Mouse (Mus musculus) midbrain, embryonic 12.5 days (tissue): ENCODE measurements around the gene Defb30. TPM values are rescaled to one million over a fixed set of nuclear protein-coding genes. Genes with fewer than 3 reads are reported as not detected.

Source experiments
- ATAC-seq: fragments of 200-750 bp; cut with Nextera tagmentation; 2 replicates; pipeline ENCODE4 v1.8.0; 2017; ENCODE audit warnings: low read depth, moderate TSS enrichment, moderate library complexity; ENCODE audit not compliant: low FRiP score
- H3K27ac ChIP-seq: fragments of 300-500 bp; sonication (generic); replicated peaks from 2 replicates; pipeline ENCODE4 v1.5.1; 2016; ENCODE audit warnings: mild to moderate bottlenecking
- H3K27me3 ChIP-seq: fragments of 300-500 bp; sonication (generic); 2 replicates; pipeline ENCODE4 v1.6.1; 2016; ENCODE audit warnings: mild to moderate bottlenecking
- H3K36me3 ChIP-seq: fragments of 300-500 bp; sonication (generic); 2 replicates; pipeline ENCODE4 v1.6.1; 2016
- H3K4me1 ChIP-seq: fragments of 300-500 bp; sonication (generic); 2 replicates; pipeline ENCODE4 v1.6.1; 2016
- H3K4me2 ChIP-seq: fragments of 300-500 bp; sonication (generic); replicated peaks from 2 replicates; pipeline ENCODE4 v1.6.1; 2016; ENCODE audit warnings: mild to moderate bottlenecking, moderate library complexity
- H3K4me3 ChIP-seq: fragments of 300-500 bp; sonication (generic); 2 replicates; pipeline ENCODE4 v1.5.1; 2016; ENCODE audit warnings: mild to moderate bottlenecking
- H3K9ac ChIP-seq: fragments of 300-500 bp; sonication (generic); replicated peaks from 2 replicates; pipeline ENCODE4 v1.6.1; 2016; ENCODE audit warnings: mild to moderate bottlenecking, moderate library complexity
- H3K9me3 ChIP-seq: fragments of 300-500 bp; sonication (generic); 2 replicates; pipeline ENCODE4 v1.6.1; 2016; ENCODE audit warnings: mild to moderate bottlenecking
- WGBS: fragments of 180-500 bp; shearing (Covaris S2); methylation state at CpG from one replicate; pipeline ENCODE4 v1.1.7; 2016; 5-methylcytosine and 5-hydroxymethylcytosine counted together
- polyA plus RNA-seq: library from polyadenylated mRNA; unstranded; fragments of >200 nt; fragmentation: Nextera tagmentation; extraction: Ambion mirVana; gene quantifications from 2 replicates; pipeline ENCODE4 v1.2.1, GENCODE M21; 2016

Defb30 gene
- not detected in 2 replicates for polyA plus RNA-seq

GRCm38 (mm10) chr14:63049910-63050370, at the start of gene Defb30:
Defb30 (minus strand) TSS chr14:63049960.
- Histone ChIP-seq H3K4me3 (no peak within 1 kb of the TSS), H3K9me3 (no peaks in the 10 kb centered on the region), H3K27me3 (no peaks in the 10 kb centered on the region), H3K27ac (no peak within 1 kb of the TSS), H3K36me3 (no peaks in the 10 kb centered on the region), H3K4me2 (no peak within 1 kb of the TSS), H3K4me1 (peaks cover 3% of the 10 kb centered on the region; the same call in 1 of the 2 replicates), H3K9ac (no peak within 1 kb of the TSS)
- no peak for ATAC-seq
- WGBS: 66% methylated on average over 11 of the region's 14 CpGs

- Histone ChIP-seq H3K4me3 (no peak overlapping the region), H3K27ac (no peak overlapping the region), H3K4me2 (no peak overlapping the region), H3K27me3 (no peaks in the 10 kb centered on the region), H3K4me1 (no peaks in the 10 kb centered on the region), H3K9ac (no peak overlapping the region), H3K9me3 (no peaks in the 10 kb centered on the region), H3K36me3 (no peaks in the 10 kb centered on the region)
- no peak for ATAC-seq
- WGBS: 82% methylated on average over 15 of the region's 15 CpGs
Observed at GRCm38 (mm10) chr14:63067708-63068107, 17.9 kb upstream of the Defb30 start.

- no peak overlapping the region for H3K9ac ChIP-seq
- no peaks in the 10 kb centered on the region for H3K4me1 ChIP-seq
- H3K4me2 ChIP-seq: no peak overlapping the region
- WGBS: 34% methylated on average over 16 of the region's 16 CpGs
- H3K27me3 ChIP-seq: no peaks in the 10 kb centered on the region
- H3K36me3 ChIP-seq: no peaks in the 10 kb centered on the region
- no peak overlapping the region for H3K27ac ChIP-seq
- no peak overlapping the region for H3K4me3 ChIP-seq
- H3K9me3 ChIP-seq: no peaks in the 10 kb centered on the region
- no peak for ATAC-seq
Observed at GRCm38 (mm10) chr14:63066630-63067310, 17.0 kb upstream of the Defb30 start.

GRCm38 (mm10) chr14:63065391-63065790, 15.6 kb upstream of the Defb30 start:
- Histone ChIP-seq H3K27me3 (no peaks in the 10 kb centered on the region), H3K4me2 (no peak overlapping the region), H3K4me3 (no peak overlapping the region), H3K27ac (no peak overlapping the region), H3K36me3 (no peaks in the 10 kb centered on the region), H3K9ac (no peak overlapping the region), H3K4me1 (no peaks in the 10 kb centered on the region), H3K9me3 (no peaks in the 10 kb centered on the region)
- ATAC-seq: no peak
- WGBS: 80% methylated on average over 5 of the region's 5 CpGs

GRCm38 (mm10) chr14:63062184-63062583, 12.4 kb upstream of the Defb30 start:
- H3K4me2 ChIP-seq: no peak overlapping the region
- no peaks in the 10 kb centered on the region for H3K4me1 ChIP-seq
- no peak overlapping the region for H3K4me3 ChIP-seq
- no peak overlapping the region for H3K27ac ChIP-seq
- no peaks in the 10 kb centered on the region for H3K36me3 ChIP-seq
- H3K27me3 ChIP-seq: no peaks in the 10 kb centered on the region
- no peaks in the 10 kb centered on the region for H3K9me3 ChIP-seq
- ATAC-seq: no peak
- no peak overlapping the region for H3K9ac ChIP-seq
- WGBS: 93% methylated on average over 2 of the region's 2 CpGs

- Histone ChIP-seq H3K4me2 (no peak overlapping the region), H3K36me3 (no peaks in the 10 kb centered on the region), H3K27ac (no peak overlapping the region), H3K9me3 (no peaks in the 10 kb centered on the region), H3K4me3 (no peak overlapping the region), H3K4me1 (no peaks in the 10 kb centered on the region), H3K9ac (no peak overlapping the region), H3K27me3 (no peaks in the 10 kb centered on the region)
- no peak for ATAC-seq
- 80% methylated on average over 10 of the region's 10 CpGs for WGBS
Observed at GRCm38 (mm10) chr14:63060361-63060760, 10.6 kb upstream of the Defb30 start.

- no peaks in the 10 kb centered on the region for H3K27me3 ChIP-seq
- H3K36me3 ChIP-seq: no peaks in the 10 kb centered on the region
- ATAC-seq: no peak
- no peak overlapping the region for H3K4me3 ChIP-seq
- 47% methylated on average over 6 of the region's 6 CpGs for WGBS
- no peak overlapping the region for H3K9ac ChIP-seq
- peaks cover 4% of the 10 kb centered on the region; the same call in 1 of the 2 replicates for H3K4me1 ChIP-seq
- H3K4me2 ChIP-seq: no peak overlapping the region
- H3K27ac ChIP-seq: no peak overlapping the region
- no peaks in the 10 kb centered on the region for H3K9me3 ChIP-seq
Observed at GRCm38 (mm10) chr14:63054729-63055128, 5.0 kb upstream of the Defb30 start.

GRCm38 (mm10) chr14:63050769-63051168, 1.0 kb upstream of the Defb30 start:
- ATAC-seq: no peak
- Histone ChIP-seq H3K4me1 (peaks cover 4% of the 10 kb centered on the region; the same call in 1 of the 2 replicates), H3K4me2 (no peak overlapping the region), H3K4me3 (no peak overlapping the region), H3K9ac (no peak overlapping the region), H3K36me3 (no peaks in the 10 kb centered on the region), H3K9me3 (no peaks in the 10 kb centered on the region), H3K27me3 (no peaks in the 10 kb centered on the region), H3K27ac (no peak overlapping the region)
- 40% methylated on average over 5 of the region's 5 CpGs for WGBS

- ATAC-seq: no peak
- Histone ChIP-seq H3K27me3 (no peaks in the 10 kb centered on the region), H3K4me1 (no peaks in the 10 kb centered on the region), H3K9ac (no peak within 1 kb of the TSS), H3K27ac (no peak within 1 kb of the TSS), H3K36me3 (no peaks in the 10 kb centered on the region), H3K9me3 (no peaks in the 10 kb centered on the region), H3K4me2 (no peak within 1 kb of the TSS), H3K4me3 (no peak within 1 kb of the TSS)
- 78% methylated on average over 3 of the region's 3 CpGs for WGBS
Observed at GRCm38 (mm10) chr14:63046691-63047090, 3.1 kb downstream of the Defb30 start, which contains the start of gene Defb42. Defb42 (plus strand) TSS chr14:63046991.

- 61% methylated on average over 6 of the region's 6 CpGs for whole genome bisulfite sequencing
- Histone ChIP-seq H3K4me2 (no peak overlapping the region), H3K9ac (no peak overlapping the region), H3K36me3 (no peaks in the 10 kb centered on the region), H3K4me3 (no peak overlapping the region), H3K27me3 (no peaks in the 10 kb centered on the region), H3K9me3 (no peaks in the 10 kb centered on the region), H3K4me1 (no peaks in the 10 kb centered on the region), H3K27ac (no peak overlapping the region)
- no peak for ATAC-seq
Observed at GRCm38 (mm10) chr14:63020524-63021156, 29.1 kb downstream of the Defb30 start.

- Histone ChIP-seq H3K36me3 (no peaks in the 10 kb centered on the region), H3K9ac (no peak overlapping the region), H3K4me3 (no peak overlapping the region), H3K27me3 (no peaks in the 10 kb centered on the region), H3K4me1 (no peaks in the 10 kb centered on the region), H3K27ac (no peak overlapping the region), H3K9me3 (no peaks in the 10 kb centered on the region), H3K4me2 (no peak overlapping the region)
- WGBS: 86% methylated on average over 4 of the region's 4 CpGs
- no peak for ATAC-seq
Observed at GRCm38 (mm10) chr14:63014667-63015066, 35.1 kb downstream of the Defb30 start.

GRCm38 (mm10) chr14:63013082-63013481, 36.7 kb downstream of the Defb30 start:
- Histone ChIP-seq H3K27me3 (no peaks in the 10 kb centered on the region), H3K27ac (no peak overlapping the region), H3K4me2 (no peak overlapping the region), H3K9ac (no peak overlapping the region), H3K4me3 (no peak overlapping the region), H3K9me3 (no peaks in the 10 kb centered on the region), H3K4me1 (no peaks in the 10 kb centered on the region), H3K36me3 (no peaks in the 10 kb centered on the region)
- WGBS: 84% methylated on average over 4 of the region's 4 CpGs
- ATAC-seq: no peak
